Mouse (Mus musculus) layer of hippocampus, adult 9-11 months (tissue): ENCODE data around the gene Zfp865.
A peak's percentile ranks its signal among the peaks of the same experiment; 100 is the strongest.
"Not testable (repeated sequence)": the region's sequence is repeated elsewhere in the genome, so short reads cannot be mapped to it uniquely, and the experiment has no call there.

Experiments used
- DNase-seq: peaks from one replicate; pipeline ENCODE4 v3.0.0; 2022

The Zfp865 gene

DNA sequence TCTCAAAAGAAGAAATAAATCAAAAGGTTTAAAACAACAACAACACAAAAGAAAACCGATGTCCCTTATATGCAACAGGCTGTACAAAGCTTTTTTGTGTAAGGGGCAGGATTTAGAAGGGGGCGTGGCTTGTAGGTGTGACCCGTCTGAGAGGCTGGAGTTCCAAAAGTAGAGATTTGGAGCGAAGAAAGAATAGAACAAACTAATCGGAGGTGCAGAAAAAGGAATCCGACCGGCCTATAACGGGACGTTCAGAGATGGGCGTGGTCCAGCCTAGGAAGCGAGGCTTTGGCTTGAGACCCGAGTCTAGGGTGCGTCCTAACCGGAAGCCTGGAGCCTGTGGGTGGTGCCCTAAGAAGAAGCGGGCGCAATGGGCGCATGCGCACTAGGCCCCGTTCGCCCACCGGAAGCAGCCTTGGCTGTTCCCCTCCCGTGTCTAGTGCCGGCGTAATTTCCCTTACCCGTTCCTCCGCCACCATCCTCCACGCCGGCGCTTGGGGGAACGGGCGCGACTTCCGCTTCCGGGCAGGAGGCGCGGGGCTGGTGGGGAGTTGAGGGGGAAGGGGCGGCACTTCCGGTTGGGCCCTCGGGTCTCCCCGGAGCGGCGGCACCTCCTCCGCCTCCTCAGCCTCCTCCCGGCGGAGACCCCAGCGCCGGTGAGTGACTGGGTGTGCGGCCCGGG, at the start of gene Zfp865, which contains the start of gene Ccdc106:
Zfp865 (plus strand) TSS at position 377 of the 682 bp plus-strand sequence.
Ccdc106 (plus strand) TSS at position 554 of the 682 bp plus-strand sequence.
- peak; percentile 99 for DNase-seq

DNA sequence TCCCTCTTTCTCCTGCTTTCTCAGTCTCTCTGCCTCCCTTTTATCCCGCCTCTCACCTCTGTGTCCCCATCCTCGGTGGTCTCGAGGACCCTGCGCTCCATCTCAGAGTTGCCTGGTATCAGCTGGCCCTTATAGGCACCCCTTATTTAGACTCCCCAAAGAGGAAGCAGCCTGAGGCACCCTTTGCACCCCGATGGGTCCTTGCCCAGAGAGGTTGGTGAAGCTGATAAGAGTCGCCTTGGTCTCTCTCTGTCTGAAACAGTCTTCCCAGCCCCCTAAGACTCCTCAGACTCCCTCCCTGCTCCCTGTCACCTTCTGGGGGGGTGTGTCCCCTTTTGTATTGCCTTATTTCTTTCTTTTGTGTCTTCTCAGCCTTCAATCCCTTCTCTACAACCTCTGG, 49.1 kb upstream of the Zfp865 start, which contains the start of gene Sbk3:
Sbk3 (minus strand) TSS at position 101 of the 400 bp plus-strand sequence.
- DNase-seq = no peak

DNA sequence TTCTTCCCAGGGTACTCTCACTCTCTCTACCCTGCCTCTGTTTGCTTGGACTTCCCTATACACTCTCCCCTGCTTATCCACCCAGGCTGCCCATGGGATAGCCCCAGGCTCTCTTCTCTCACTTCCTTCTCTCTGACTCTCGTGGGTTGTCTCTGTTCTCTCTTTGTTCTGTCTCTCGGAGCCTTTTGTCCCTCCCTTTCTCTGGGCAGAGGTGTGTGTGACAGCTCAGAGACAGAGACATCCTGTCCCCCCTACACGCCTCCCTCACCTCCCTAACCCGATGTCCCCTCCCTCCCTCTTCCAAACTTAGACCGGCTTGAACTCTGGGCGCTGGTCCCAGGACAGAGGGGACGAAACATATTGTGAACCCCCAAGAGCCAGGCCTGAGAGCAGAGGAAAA, 48.5 kb upstream of the Zfp865 start:
- no peak for DNase-seq

DNA sequence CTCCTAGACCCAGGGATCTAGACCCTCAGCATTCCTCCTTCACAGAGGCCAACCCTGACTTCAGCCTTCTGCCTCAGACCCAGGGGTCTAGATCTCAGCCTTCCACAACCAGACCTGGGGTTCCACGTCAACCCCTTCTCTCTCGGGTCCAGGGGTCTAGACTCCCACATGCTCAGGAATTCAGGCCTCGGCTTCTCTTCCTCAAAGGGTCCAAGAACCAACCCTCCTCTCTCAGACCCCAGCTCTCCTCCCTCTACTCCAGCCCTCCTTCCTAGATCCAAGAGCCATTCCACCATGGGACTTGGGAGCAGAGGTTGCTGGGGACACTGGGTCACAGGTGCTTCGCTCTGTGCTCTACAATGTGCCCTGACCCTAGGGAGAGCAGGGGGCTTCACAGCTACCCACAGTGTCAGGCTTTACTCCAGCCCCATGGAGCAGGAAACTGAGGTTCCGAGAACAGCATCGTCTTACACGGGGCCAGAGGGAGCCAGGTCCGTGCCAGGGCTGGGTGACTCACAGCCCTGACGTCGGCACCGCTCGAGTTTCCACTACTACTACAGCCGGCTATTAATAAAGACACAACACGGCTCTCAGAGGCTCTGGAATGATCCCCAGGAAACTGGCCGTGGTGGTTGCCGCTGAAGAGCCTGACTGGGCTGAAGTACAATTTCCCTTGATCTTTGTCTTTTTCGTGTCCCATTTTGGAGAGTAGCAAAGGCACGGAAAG, 47.7 kb upstream of the Zfp865 start:
- peak; percentile 9 for DNase-seq

DNA sequence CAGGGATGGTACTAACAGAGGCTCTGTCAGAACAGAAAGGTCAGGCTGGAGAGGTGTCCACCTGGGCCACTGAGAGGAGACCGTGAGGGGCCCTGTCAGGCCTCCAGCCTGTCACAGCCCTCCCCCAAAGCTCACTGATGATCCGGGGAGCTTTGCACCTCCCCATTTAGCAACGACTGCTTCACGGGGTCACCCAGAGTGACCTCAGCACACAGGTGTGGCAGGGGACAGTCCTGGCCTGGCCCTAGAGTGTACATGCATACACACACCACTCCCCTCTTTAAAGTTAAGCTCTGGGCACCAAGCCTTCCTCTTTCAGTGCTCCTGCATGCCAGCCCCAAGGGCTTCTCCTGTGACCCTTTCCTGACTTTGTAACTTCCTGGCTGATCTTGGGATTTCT, 44.7 kb upstream of the Zfp865 start:
- DNase-seq = no peak

DNA sequence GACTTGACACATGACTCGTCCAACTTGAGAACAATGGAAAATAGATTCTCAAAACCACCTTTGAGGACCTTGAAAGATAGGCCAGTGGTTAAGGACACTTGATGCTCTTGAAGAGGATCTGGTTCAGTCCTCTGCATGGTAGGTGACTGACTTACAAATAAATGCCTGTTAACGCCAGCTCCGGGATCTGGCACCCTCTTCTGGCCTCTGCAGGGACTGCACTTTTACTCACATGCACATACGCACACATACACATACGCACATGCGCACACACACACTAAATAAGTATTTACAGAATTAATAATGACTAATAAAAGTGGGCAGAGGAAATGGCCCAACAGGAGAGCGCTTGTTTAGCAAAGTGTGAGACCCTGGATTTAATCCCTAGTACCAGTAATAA, 43.3 kb upstream of the Zfp865 start:
- DNase-seq = no peak

DNA sequence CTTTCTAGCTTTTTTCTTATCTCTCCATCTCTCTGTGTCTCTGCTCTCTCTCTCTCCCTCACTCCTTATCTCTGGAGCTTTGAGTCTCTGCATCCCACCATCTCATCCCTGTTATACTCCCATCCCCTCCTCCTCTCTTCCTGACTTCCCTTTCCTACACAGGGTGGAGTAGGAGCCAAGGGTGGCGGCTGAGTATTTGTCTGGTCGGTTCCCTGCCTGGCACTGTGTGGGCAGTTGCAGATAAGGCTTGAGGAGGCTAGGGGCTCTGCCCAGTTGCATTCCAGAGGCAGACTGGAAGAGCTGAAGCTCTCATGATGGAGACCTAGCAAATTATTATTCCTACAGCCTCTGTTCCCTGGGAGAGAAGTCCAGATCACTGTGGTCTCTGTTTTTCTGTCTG, 31.9 kb upstream of the Zfp865 start:
- no peak for DNase-seq

DNA sequence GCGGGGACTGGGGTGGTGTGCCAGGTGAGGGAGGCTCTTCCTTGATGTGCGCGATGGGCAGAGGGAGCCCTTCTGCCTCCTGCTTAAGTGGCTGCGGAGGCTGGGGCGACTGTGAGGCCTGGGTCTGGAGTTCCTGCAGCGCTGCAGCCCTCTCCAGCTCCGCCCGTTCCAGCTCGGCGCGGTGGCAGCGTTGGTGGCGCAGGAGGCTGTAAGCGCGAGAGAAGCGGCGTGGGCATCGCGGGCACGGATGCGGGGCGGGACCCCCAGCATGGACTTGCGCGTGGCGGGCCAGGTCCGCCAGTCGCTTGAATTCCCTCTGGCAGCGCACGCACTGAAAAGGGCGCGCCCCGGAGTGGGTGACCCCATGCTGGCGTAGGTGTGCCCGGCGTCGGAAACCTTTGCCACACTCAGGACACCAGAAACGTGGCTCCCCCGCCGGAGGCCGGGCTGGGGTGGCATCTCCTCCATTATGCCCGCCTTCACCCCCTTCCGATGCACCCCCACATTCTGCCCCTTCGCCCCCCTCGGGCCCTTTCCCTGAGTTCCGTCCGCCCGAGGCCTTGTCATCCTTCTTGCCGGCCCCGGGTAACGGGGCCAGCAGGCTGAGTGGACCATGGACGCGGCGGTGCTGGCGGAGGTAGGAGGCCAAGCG, 26.7 kb upstream of the Zfp865 start:
- DNase-seq = no peak

DNA sequence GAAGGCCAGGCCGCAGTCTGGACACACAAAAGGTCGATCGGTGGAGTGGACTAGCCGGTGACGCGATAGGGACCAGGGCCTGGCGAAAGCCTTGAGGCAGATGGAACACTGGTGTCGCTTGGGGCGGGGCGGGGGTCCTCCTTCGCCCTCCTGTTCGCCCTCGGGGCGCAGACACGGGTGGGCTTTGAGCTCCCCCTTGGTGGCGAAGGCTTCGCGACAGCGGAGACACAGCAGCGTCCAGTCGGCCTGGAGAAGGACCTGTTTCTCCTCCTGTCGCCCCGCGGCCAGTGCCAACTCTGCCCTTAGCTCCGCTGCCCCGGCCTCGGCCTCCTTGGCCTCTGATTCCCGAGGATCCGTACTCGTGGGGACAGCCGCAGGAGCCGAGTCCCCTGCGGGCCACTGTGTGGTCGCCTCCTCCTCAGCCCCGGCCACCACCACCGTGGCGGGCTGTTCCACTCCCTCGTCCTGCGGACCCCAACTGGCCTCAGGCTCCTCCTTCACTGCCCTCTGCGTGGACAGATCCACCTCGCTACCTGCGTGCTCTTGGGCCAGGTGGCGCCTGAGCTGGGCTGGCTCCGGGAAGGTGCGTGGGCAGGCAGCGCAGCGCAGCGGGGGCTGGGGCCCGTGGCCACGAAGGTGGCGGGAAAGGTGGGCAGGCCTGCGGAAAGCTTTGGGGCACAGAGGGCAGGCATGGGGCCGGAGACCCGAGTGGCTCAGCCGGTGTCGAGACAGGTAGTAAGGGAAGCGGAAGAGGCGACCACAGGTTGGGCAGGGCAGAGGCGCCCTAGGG, 26.0 kb upstream of the Zfp865 start:
- DNase-seq = no peak

DNA sequence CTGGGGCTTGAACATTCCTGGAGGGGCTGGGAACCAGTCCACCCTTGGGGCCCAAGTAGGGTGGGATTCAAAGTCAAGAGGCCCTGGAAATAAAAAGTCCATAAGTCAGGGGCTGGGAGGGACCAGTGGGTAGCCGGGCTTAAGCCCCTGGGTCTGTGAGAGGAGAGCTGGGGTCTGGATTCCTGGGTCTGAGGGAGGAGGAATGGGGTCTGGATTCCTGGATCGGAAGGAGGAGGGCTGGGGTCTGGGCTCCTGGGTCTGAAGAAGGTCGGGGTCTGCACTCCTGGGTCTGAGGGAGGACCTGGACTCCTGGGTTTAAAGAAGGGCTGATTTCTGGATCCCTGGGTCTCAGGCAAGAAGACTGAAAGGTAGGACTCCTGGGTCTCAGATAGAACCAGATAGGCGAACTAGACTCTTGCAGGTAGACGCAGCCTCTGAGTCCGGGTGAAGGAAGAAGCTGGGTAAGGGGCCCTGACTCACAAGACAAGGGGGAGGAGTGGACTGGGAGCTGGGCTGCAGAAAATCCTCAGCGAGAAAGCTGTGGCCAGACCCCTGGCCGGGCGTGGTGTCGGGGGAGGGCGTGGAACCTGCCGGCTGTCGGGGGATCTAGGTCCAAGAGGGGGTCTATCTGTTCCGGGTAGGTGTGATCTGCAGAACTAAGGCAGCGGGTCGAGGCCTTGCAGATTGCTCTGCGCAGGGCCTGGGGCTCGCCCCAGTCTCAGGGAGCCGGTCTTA, 24.7 kb upstream of the Zfp865 start:
- DNase-seq = no peak

DNA sequence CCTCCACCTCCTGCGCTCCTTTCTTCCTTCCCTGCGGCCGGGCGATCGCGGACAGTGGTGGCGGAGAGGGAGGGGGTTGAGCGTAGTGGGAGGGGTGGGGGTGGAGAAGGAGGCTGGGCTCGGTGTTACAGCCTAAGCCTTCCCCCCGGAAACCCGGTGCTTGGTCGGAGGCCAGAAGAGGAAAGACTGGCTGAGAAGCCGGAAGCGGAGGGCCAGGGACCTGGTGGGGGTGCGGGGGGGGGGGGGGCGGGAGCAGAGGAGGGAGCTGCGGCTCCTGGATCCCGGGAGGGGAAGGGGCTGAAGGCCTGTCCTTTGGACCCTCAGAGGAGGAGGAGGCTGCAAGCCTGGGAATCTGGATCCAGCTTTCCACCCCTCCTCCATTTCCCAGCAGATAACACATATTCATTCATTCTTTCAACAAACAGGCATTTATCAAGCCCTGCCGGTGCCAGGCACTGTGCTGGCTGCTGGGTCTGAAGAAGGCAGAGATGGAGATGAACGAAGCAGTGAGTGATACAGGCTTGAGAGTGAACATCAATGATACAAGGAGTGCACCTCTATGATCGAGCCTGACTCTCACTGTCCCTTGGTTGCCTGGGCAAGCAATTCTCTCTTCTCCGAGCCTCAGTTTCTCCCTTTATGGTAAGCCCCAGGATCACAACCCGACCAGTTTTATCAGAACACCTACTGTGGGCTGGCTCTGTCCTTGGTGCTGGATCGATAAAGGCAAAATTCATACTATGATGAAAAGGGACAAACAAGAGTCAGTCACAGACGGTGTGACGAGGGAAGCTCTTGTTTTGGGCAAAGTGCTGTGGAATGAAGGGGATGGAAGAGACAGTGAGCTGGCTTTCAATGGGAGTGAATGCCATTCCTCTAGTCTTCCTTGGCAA, 23.9 kb upstream of the Zfp865 start, which contains the start of gene Zfp579:
Zfp579 (minus strand) TSS at position 156 of the 893 bp plus-strand sequence.
- peak; percentile 90 for DNase-seq

DNA sequence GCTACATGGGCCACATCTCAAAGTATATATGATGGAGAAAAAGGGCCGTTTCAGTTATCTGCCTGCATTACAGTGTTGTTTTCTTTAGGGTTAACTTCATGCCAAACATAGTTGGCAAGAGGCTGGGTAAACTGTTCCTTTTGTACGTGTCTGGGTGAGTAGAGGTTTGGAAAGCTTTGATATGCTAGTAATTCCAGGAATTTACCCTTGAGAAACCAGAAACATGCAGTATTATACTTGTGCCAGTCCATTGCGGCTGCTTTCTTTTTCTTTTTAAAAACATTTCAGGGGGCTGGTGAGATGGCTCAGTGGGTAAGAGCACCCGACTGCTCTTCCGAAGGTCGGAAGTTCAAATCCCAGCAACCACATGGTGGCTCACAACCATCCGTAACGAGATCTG, 23.2 kb upstream of the Zfp865 start:
- DNase-seq = no peak

DNA sequence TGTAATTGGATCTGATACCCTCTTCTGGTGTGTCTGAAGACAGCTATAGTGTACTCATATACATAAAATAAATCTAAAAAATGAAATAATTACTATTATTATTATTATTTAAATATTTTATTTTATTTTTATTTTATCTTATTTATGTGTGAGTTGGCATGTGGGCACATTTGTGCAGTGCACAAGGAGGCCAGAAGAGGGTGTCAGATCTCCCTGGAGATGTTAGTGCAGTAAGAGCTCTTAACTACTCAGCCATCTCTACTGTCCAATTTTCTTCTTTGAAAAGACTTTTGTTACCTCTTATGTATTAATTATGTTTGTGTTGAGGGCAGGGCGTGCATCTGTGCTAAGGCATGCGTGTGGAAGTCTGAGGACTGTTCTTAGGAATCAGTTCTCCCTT, 20.3 kb upstream of the Zfp865 start:
- DNase-seq = no peak

DNA sequence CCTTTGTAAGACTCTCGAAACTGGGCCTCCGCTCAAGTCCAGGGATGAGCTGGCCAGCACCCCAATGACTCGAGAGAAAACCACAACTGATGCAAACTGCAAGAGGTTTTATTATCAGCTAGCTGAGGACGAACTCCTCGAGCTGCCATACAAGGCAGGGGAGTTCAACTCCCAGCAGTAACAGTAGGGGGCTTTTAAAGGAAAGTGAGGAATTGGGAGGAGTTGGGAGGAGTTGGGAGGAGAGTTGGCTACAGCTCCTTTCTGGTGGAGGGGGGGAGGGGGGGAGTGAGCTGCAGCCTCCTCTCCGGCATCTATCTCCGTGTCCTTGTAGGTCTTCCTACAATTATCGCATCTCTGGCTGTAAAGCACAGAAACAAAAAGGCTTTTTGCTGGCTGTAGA, 17.3 kb upstream of the Zfp865 start:
- not testable (repeated sequence) for DNase-seq

DNA sequence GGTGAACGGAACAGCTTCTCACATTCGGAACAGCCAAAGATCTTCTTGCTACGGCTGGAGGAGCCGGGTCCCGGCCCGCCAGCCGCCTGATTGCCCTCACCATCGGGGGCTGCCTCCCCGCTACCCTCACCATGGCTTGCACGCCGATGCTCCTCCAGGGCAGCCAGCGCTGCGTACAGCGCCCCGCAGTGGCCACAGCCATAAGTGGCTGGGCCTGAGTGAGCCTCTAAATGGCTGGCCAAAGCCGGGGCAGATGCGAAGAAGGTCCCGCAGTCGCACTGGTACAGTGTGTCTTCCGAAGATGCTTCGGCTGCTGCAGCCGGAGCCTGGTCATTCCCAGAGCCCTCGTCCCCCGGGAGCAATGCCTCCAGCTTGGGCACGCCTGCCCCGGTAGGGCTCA, 11.9 kb upstream of the Zfp865 start:
- no peak for DNase-seq

DNA sequence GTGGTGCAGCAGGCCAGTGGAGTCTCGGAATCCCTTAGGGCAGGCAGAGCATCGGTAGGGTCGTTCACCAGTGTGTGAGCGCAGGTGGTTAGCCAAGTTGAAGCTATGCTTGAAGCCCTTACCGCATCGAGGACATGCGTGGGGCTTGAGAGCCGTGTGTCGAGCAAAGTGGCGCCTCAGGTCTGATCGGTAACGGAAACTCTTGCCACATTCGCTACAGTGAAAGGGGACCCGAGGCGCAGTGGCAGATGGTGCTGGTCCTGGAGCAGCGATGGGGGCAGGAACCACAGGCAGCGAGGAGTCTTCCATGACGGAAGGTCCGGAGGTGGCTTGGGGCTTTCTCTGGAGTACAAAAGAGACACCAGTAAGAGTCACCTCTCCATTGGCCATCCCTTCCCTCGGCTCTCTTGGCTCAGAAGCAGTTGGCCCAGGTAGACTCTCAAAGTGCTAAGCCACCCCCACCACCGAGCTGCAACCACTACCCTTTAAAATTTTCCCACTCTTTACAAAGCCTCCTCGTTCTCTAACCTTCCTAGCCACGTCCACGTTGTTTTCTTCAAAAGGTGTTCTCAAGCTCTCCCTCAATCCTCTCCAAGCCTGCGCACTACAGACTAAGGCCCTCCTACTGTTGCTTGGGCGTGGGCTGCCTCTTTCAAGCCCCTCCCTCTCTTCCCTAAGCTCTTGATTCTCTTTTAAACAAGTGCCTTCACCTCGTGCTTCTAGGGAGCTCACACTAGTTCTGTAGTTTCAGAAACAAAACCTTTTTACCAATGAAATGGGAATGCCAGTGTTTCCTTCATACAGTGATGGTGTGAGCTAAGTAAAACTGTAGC, 7.3 kb upstream of the Zfp865 start:
- no peak for DNase-seq

DNA sequence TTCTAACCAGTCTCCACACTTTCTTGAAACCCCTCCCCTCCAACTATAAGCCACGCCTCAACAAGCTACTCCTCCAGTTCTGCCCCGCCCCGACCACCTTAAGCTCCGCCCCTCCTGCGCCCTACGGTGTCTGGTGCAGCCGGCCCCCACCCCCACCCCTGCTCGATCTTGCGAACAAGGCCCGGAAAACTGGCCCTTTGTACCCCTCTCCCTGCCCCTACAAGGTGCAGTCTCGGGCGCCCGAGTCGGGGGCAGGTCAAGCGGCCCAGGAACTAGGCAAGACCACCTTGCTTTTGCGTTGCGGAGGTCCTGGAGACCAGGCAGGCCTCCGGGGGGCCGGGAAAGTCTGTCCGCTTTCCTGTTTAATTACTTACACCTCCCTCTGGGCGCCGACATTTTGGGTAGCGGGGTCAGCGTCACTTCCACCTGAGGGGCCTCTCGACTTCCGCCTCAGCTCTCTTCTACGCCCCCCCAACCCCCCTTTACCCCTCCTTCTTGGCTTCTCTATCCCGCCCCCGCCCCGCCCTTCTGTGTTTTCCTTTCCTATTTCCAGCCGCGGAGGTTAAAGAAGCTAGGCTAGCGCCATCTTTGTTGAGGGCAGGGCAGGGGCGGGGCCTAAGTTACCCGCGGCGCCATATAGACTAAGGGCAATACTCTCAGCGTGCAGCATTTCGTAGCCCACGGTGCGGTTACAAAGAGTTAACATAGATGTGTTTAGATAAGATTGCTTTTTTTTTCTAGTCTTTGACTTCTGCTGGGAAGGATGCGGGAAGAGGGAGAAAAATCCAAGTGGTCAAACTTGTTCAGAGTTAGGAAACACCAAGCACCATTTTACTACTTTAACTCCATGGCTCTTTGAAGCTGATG, 5.7 kb upstream of the Zfp865 start, which contains the start of the genes Zfp524 and Fiz1:
Zfp524 (plus strand) TSS at position 165 of the 867 bp plus-strand sequence.
Fiz1 (minus strand) TSS at position 447 of the 867 bp plus-strand sequence.
- peak; percentile 97 for DNase-seq

DNA sequence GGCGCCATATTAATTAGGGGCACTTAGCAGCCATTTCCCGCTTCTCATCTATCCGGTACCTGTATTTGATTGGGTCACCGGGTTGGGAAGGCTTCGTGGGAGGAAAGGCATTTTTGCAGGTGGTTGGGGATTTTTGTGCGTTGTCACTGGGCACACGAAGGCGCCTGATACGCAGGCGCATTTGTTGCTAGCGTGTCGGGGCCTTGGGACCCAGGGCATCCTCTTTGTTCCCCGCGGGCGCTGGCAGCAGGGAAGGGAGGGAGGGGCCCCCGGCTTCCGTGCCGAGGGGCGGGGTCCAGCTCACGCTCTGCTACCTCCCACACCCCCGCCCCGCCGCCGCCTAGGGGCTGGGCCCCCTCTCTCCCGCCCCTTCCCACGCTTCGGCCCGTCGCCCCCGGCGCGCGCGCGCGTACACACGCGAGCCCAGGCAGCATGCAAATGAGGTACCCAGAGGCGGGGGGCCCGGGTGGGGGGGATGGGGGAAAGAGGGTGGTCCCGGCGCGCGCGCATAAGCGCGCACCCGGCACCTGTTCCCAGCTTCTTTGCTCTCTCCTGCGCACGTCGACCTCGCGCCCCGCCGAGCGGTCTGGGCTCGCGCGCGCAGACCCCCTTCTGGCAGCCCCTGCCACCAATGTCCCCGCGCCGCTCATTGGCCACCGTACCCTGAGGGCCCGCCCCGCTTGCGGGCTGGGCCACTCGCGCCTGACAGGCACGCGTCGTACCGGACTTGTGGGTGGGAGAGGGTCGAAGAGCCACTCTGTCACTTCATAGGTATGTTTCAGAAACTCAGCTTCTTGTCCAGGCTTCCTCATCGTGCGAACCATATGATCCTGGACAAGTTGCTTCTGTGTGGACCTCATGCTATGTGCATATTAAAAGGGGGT, 4.8 kb upstream of the Zfp865 start, which contains the start of gene Gm44973:
Gm44973 (plus strand) TSS at position 379 of the 884 bp plus-strand sequence.
- DNase-seq = peak; percentile 95
